Mouse (Mus musculus) hindbrain, embryonic 15.5 days (tissue): ENCODE measurements around the gene Sat1. TPM values are rescaled to one million over a fixed set of nuclear protein-coding genes. Genes with fewer than 3 reads are reported as not detected.

ENCODE experiments used
- polyA plus RNA-seq: library from polyadenylated mRNA; unstranded; fragments of >200 nt; fragmentation: Nextera tagmentation; extraction: Ambion mirVana; gene quantifications from 2 replicates; pipeline ENCODE4 v1.2.1, GENCODE M21; 2015

Sat1 gene
- polyA plus RNA-seq, 1 experiment from 2014 or later = 79.0 TPM

Other genes starting within 250 kb of the Sat1 start
- gene Magea8, start 220.6 kb downstream of the Sat1 start, polyA plus RNA-seq = not detected in 2 replicates
- not detected in 2 replicates for gene Magea5, start 153.3 kb downstream of the Sat1 start, polyA plus RNA-seq
- gene Magea1, start 126.7 kb downstream of the Sat1 start, polyA plus RNA-seq = not detected in 2 replicates
- gene Magea2, start 122.8 kb downstream of the Sat1 start, polyA plus RNA-seq = not detected in 2 replicates
- gene Cldn34b2, start 88.0 kb downstream of the Sat1 start, polyA plus RNA-seq = not detected in 2 replicates
- gene Acot9, start 46.0 kb upstream of the Sat1 start, polyA plus RNA-seq = 41.5 and 44.6 TPM in 2 replicates
- 103 and 110 TPM in 2 replicates for gene Prdx4, start 124.3 kb upstream of the Sat1 start, polyA plus RNA-seq